Mouse (Mus musculus) stomach, postnatal 0 days (tissue): ENCODE measurements around the gene Atp6v1a.

Experiments used
- CTCF ChIP-seq: IDR thresholded peaks from 2 replicates; pipeline ENCODE4 v1.5.1; 2016; ENCODE audit warnings: antibody characterized with exemption, low read depth, mild to moderate bottlenecking, moderate library complexity
- EP300 ChIP-seq: optimal IDR thresholded peaks from 2 replicates; pipeline ENCODE3; 2016; ENCODE audit warnings: antibody characterized with exemption

GRCm38 (mm10) chr16:44163831-44164230, 24.3 kb upstream of the Atp6v1a start:
- TF ChIP-seq CTCF (no peak), EP300 (no peak)
